19 mouse cellular contexts compared by ENCODE assay signal in the genomic region with DNA sequence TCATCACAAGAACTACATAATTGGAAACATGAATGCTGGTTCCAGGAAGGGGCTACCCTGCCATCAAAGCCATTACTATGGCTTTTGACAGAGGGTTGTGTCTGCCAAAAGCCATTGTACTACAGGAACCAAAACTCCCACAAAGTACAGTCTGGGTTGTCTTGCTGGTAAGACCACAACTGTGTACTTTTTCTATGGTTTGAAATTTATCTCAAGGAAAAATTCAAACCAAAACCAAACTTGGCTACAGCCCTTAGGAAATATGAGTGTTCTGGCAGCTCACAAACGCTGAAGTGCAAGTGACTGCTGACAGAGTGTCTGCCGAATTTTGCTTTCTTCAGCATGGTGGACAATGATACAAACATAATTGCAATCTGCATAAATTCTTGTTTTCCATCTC.
"Had no signal": no experiment of that assay in that cellular context is flagged by ENCODE, and none has a peak within 500 bp of the region (broad histone marks: within the 10 kb centered on the region; RNA-seq: fewer than 3 reads in every experiment).

No protein-coding gene starts in this region.

- H3K27me3 ChIP-seq: liver, embryonic 13.5 days; liver, embryonic 15.5 days; lung, embryonic 15.5 days; megakaryocyte, embryonic 14.5 days; midbrain, embryonic 13.5 days; midbrain, embryonic 15.5 days; neural tube, embryonic 13.5 days; neural tube, embryonic 15.5 days had no signal

- H3K4me3 ChIP-seq: liver, embryonic 13.5 days; liver, embryonic 15.5 days; lung, embryonic 15.5 days; megakaryocyte, embryonic 14.5 days; midbrain, embryonic 13.5 days; midbrain, embryonic 15.5 days; neural tube, embryonic 13.5 days; neural tube, embryonic 15.5 days had no signal

- H3K4me1 ChIP-seq: liver, embryonic 13.5 days; liver, embryonic 15.5 days; megakaryocyte, embryonic 14.5 days; midbrain, embryonic 13.5 days; midbrain, embryonic 15.5 days; neural tube, embryonic 13.5 days; neural tube, embryonic 15.5 days had no signal

- H3K9me3 ChIP-seq: liver, embryonic 13.5 days; liver, embryonic 15.5 days; lung, embryonic 15.5 days; megakaryocyte, embryonic 14.5 days; midbrain, embryonic 13.5 days; midbrain, embryonic 15.5 days; neural tube, embryonic 13.5 days; neural tube, embryonic 15.5 days had no signal

- DNase-seq: liver, embryonic 13.5 days; liver, postnatal 0 days; retina, postnatal 1 day; right cerebral cortex, adult 18-20 months; right cerebral cortex, postnatal 25 days; right cerebral cortex, postnatal 4 days; spleen, adult 18-20 months; thymus, adult 18-20 months; thymus, postnatal 14 days; thymus, postnatal 36 days had no signal

- ATAC-seq: liver, postnatal 0 days; midbrain, embryonic 13.5 days; midbrain, embryonic 15.5 days had no signal

- H3K4me2 ChIP-seq: liver, embryonic 13.5 days; liver, embryonic 15.5 days; lung, embryonic 15.5 days; midbrain, embryonic 11.5 days; midbrain, embryonic 13.5 days; midbrain, embryonic 15.5 days; neural tube, embryonic 13.5 days; neural tube, embryonic 15.5 days had no signal

- H3K9ac ChIP-seq: liver, embryonic 13.5 days; liver, embryonic 15.5 days; liver, postnatal 0 days; lung, embryonic 15.5 days; midbrain, embryonic 13.5 days; midbrain, embryonic 15.5 days; neural tube, embryonic 13.5 days; neural tube, embryonic 15.5 days had no signal

- H3K27ac ChIP-seq: liver, embryonic 13.5 days; liver, embryonic 15.5 days; lung, embryonic 15.5 days; macrophage; midbrain, embryonic 13.5 days; midbrain, embryonic 15.5 days; neural tube, embryonic 13.5 days; neural tube, embryonic 15.5 days had no signal

- H3K36me3 ChIP-seq: liver, embryonic 13.5 days; liver, embryonic 15.5 days; lung, embryonic 15.5 days; midbrain, embryonic 13.5 days; midbrain, embryonic 15.5 days; neural tube, embryonic 13.5 days; neural tube, embryonic 15.5 days had no signal
